Mouse (Mus musculus) C2C12 (cell line): ENCODE measurements around the gene Spag7. TPM values are rescaled to one million over a fixed set of nuclear protein-coding genes. Genes with fewer than 3 reads are reported as not detected.

Source experiments
- H3K27me3 ChIP-seq: one replicate; pipeline ENCODE4 v1.6.1; 2011; ENCODE audit not compliant: control insufficient read depth, insufficient read depth, insufficient read length
- H3K36me3 ChIP-seq: one replicate; pipeline ENCODE4 v1.6.1; 2011; ENCODE audit not compliant: control insufficient read depth, insufficient read depth
- H3K4me3 ChIP-seq: one replicate; pipeline ENCODE4 v1.5.1; 2011; ENCODE audit warnings: mild to moderate bottlenecking, control low read depth; ENCODE audit not compliant: poor library complexity, insufficient read depth, severe bottlenecking
- H3K79me2 ChIP-seq: one replicate; pipeline ENCODE4 v1.6.1; 2011; ENCODE audit not compliant: control insufficient read depth, insufficient read depth
- H3K79me3 ChIP-seq: one replicate; pipeline ENCODE4 v1.6.1; 2011; ENCODE audit warnings: low read depth, control low read depth
- H3ac ChIP-seq: one replicate; pipeline ENCODE3; 2011; ENCODE audit warnings: low read depth; ENCODE audit not compliant: control insufficient read depth, insufficient read length
- CEBPB ChIP-seq: IDR thresholded peaks from one replicate; pipeline ENCODE4 v1.6.1; 2011; ENCODE audit warnings: low read depth, mild to moderate bottlenecking, control low read depth, moderate library complexity
- CTCF ChIP-seq: IDR thresholded peaks from one replicate; pipeline ENCODE4 v1.5.1; 2011; ENCODE audit not compliant: control insufficient read depth, insufficient read depth, insufficient read length
- FOSL1 ChIP-seq: IDR thresholded peaks from one replicate; pipeline ENCODE4 v1.8.0; 2011; ENCODE audit warnings: mild to moderate bottlenecking, low read length; ENCODE audit not compliant: poor library complexity, insufficient read depth, severe bottlenecking
- MAX ChIP-seq: IDR thresholded peaks from one replicate; pipeline ENCODE4 v1.6.1; 2011; ENCODE audit warnings: mild to moderate bottlenecking, control low read depth
- MYOD1 ChIP-seq: IDR thresholded peaks from one replicate; pipeline ENCODE4 v1.6.1; 2011; ENCODE audit warnings: low read depth; ENCODE audit not compliant: control insufficient read depth, insufficient read length
- MYOG ChIP-seq: IDR thresholded peaks from one replicate; pipeline ENCODE4 v1.6.1; 2011; ENCODE audit not compliant: control insufficient read depth, insufficient read length; ENCODE audit errors: extremely low read depth
- USF1 ChIP-seq: IDR thresholded peaks from one replicate; pipeline ENCODE4 v1.6.1; 2011; ENCODE audit warnings: low read depth, mild to moderate bottlenecking, control low read depth, moderate library complexity
- polyA plus RNA-seq: library from polyadenylated mRNA; unstranded; fragments of >200 nt; fragmentation: generic; extraction: Trizol; gene quantifications from one replicate; pipeline ENCODE4 v1.2.1, GENCODE M21; 2012; ENCODE audit warnings: missing spikeins

Spag7 gene
- polyA plus RNA-seq, 1 experiment, result 75.4 TPM

DNA sequence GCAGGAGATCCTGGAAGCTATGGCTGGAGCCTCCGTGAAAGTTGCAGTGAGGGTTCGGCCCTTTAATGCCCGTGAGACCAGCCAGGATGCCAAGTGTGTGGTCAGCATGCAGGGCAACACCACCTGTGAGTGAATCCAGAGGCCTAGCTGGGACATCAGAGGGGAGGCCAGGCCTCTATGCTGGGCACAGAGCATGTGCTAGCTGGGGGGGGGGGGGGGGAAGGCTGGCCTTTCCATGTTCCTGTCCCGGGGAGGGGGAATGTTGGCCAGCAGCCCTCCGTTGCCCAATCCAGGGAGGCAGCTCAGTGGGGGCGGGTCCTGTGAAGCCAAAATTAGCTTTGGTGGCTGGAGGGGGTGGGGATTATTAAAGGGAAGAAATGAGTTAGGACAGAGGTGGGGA is 33.6 kb upstream of the Spag7 start:
- Histone ChIP-seq H3ac (peak overlapping the region; percentile 3), H3K4me3 (no peak overlapping the region), H3K27me3 (no peaks in the 10 kb centered on the region), H3K79me2 (peaks cover 42% of the 10 kb centered on the region), H3K36me3 (peaks cover 38% of the 10 kb centered on the region), H3K79me3 (peaks cover 22% of the 10 kb centered on the region)
- no peak for TF ChIP-seq FOSL1
- no peak for TF ChIP-seq CEBPB
- TF ChIP-seq MYOG, result no peak
- no peak for TF ChIP-seq CTCF
- TF ChIP-seq MYOD1, result no peak
- TF ChIP-seq MAX, result no peak
- TF ChIP-seq USF1, result no peak

- peaks cover 32% of the 10 kb centered on the region for H3K36me3 ChIP-seq
- H3K79me2 ChIP-seq, result peaks cover 42% of the 10 kb centered on the region
- H3K4me3 ChIP-seq, result peak overlapping the region; percentile 91
- H3K79me3 ChIP-seq, result peaks cover 22% of the 10 kb centered on the region
- TF ChIP-seq MAX (no peak), MYOD1 (no peak), FOSL1 (no peak), CEBPB (no peak), USF1 (no peak), CTCF (no peak), MYOG (no peak)
- no peaks in the 10 kb centered on the region for H3K27me3 ChIP-seq
- H3ac ChIP-seq, result peak overlapping the region; percentile 37
These were observed 32.9 kb upstream of the Spag7 start for GRCm38 (mm10) chr11:70701984-70702733.

- TF ChIP-seq CTCF, result no peak
- TF ChIP-seq FOSL1, result no peak
- TF ChIP-seq USF1, result no peak
- peaks cover 42% of the 10 kb centered on the region for H3K79me2 ChIP-seq
- H3K4me3 ChIP-seq, result peak overlapping the region; percentile 91
- H3K36me3 ChIP-seq, result peaks cover 25% of the 10 kb centered on the region
- H3K27me3 ChIP-seq, result no peaks in the 10 kb centered on the region
- H3K79me3 ChIP-seq, result peaks cover 22% of the 10 kb centered on the region
- H3ac ChIP-seq, result peak overlapping the region; percentile 80
These were observed 32.2 kb upstream of the Spag7 start for GRCm38 (mm10) chr11:70701221-70701955.

GRCm38 (mm10) chr11:70700613-70701012 is 31.4 kb upstream of the Spag7 start:
- TF ChIP-seq MYOG (no peak), CEBPB (no peak), MAX (peak; percentile 25)
- Histone ChIP-seq H3K4me3 (peak overlapping the region; percentile 91), H3K36me3 (peaks cover 17% of the 10 kb centered on the region), H3K79me3 (peaks cover 22% of the 10 kb centered on the region), H3ac (peak overlapping the region; percentile 80), H3K79me2 (peaks cover 42% of the 10 kb centered on the region), H3K27me3 (no peaks in the 10 kb centered on the region)

GRCm38 (mm10) chr11:70699722-70700556 is 30.7 kb upstream of the Spag7 start, which contains the start of the genes Inca1 and Kif1c:
Gene Inca1 (minus strand): TSS chr11:70700155.
Gene Kif1c (plus strand): TSS chr11:70700548.
- H3K36me3 ChIP-seq, result peaks cover 10% of the 10 kb centered on the region
- peaks cover 42% of the 10 kb centered on the region for H3K79me2 ChIP-seq
- peak within 1 kb of the TSS; percentile 80 for H3ac ChIP-seq
- no peaks in the 10 kb centered on the region for H3K27me3 ChIP-seq
- peaks cover 22% of the 10 kb centered on the region for H3K79me3 ChIP-seq
- no peak for TF ChIP-seq USF1
- TF ChIP-seq MAX, result no peak
- no peak for TF ChIP-seq CEBPB
- TF ChIP-seq CTCF, result no peak
- TF ChIP-seq MYOD1, result no peak
- TF ChIP-seq MYOG, result no peak
- no peak for TF ChIP-seq FOSL1
- H3K4me3 ChIP-seq, result peak within 1 kb of the TSS; percentile 91
